Mouse (Mus musculus) cerebellum, adult 2 months (tissue): ENCODE data around the gene Nsun2.

Experiments used
- CTCF ChIP-seq: fragments of 200-500 bp; IDR thresholded peaks from 2 replicates; pipeline ENCODE4 v1.5.1; 2011; ENCODE audit warnings: low read depth, mild to moderate bottlenecking, control low read depth, low read length, moderate library complexity, borderline replicate concordance; ENCODE audit not compliant: insufficient read depth
- POLR2A ChIP-seq: fragments of 200-500 bp; IDR thresholded peaks from 2 replicates; pipeline ENCODE4 v1.6.1; 2011; ENCODE audit warnings: low read length, control low read depth, borderline replicate concordance; ENCODE audit not compliant: insufficient read depth

- TF ChIP-seq POLR2A (no peak), CTCF (no peak)
These were observed 1.2 kb upstream of the Nsun2 start for GRCm38 (mm10) chr13:69532101-69532892.
